Comparison of ENCODE assay signal across 8 mouse cellular contexts in the genomic region with DNA sequence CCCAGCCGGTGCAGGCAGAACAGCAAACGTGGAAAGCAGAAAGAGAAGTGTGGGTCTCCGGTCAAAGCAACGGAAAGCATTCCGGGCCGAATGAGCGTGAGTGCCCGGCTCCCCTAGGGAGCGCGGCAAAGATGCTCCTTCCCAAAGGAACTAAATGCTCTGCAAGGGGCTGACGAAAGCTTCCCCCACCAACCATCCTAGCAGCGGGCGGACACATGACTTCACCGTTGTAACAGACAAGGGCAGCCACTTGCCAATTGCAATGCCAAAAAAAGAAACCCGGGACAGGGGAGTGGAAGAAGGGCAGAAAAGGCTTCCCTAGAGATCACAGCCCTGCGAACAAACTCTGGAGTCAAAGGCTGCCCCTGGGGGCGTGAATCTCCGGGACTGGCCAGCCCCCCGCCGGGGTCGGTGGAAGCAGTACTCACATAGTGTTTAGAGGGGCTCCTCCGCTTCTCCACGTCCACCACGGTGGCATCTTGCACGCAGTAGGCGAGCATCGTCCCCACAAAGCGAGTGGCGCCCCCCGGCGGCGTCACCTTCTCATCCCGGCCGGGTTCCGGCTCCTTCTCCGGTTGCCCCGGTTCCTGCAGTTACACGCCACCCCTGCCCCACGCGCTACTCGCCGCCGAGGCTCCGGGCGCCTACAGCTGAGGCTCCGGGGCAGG. TPM values are rescaled to one million over a fixed set of nuclear protein-coding genes. Genes with fewer than 3 reads are reported as not detected.
DNase-seq lines count a peak whose midpoint lies in the region; TF ChIP-seq lines count a peak whose summit lies in the region.

No protein-coding gene starts in this region.

- DNase-seq in cerebellum, adult 11 months: peak; percentile 19
- DNase-seq in cerebellum, adult 9-10 months: no peak
- peak; percentile 90 for DNase-seq in gastrocnemius, postnatal 14 days
- peak; percentile 87 for DNase-seq in induced T-regulatory cell, adult 2 months (ENCODE audit: low read depth)
- peak; percentile 70 for DNase-seq in left cerebral cortex, postnatal 4 days
- DNase-seq in mesoderm, embryonic 11.5 days (ENCODE audit: low read depth, low spot score): peak; percentile 73
- peak; percentile 83 to 97 for DNase-seq in spleen, adult 18-20 months

- no peak for TF ChIP-seq POLR2A in cortical plate, adult 2 months (IDR thresholded peaks at IDR 0.05; ENCODE audit: extremely low read depth, insufficient read depth, low read length)

- no peaks in the 10 kb centered on the region for H3K4me1 ChIP-seq in cortical plate, adult 2 months (ENCODE audit: control insufficient read depth, insufficient read depth, low read length)

- H3K4me3 ChIP-seq in cortical plate, adult 2 months (ENCODE audit: insufficient read depth, low read length): peak overlapping the region; percentile 56

- 0 out of 2 replicates have a peak, but pooled peaks have one; percentile 20 for TF ChIP-seq CTCF in cortical plate, adult 2 months (IDR thresholded peaks at IDR 0.05; ENCODE audit: extremely low read depth, insufficient read depth, low read length)

- no peak overlapping the region for H3K27ac ChIP-seq in cortical plate, adult 2 months (ENCODE audit: insufficient read depth, low read length)

- intact Hi-C loops in gastrocnemius, postnatal 14 days (cut with DNase I; ENCODE audit: low total_unique reads): loop anchor here (2.0 kb wide), 1 partner anchor 107 kb away; no protein-coding TSS in a partner anchor
- intact Hi-C loops in left cerebral cortex, postnatal 4 days (cut with DNase I): no loop called here

RNA-seq across cellular contexts. Expression of a gene that starts 0.4 kb away (rescaled TPM):
- 12.2 and 13.4 TPM in 2 replicates for polyA plus RNA-seq in cortical plate, adult 2 months (2012; rRNA removed)
- total RNA-seq in gastrocnemius, postnatal 14 days (2021): 10 to 100 TPM; 50.6 to 58.9 TPM
- total RNA-seq in left cerebral cortex, postnatal 4 days (2021): 10 to 100 TPM; 25.0 to 25.1 TPM
